Mouse (Mus musculus) midbrain, embryonic 11.5 days (tissue): ENCODE results near the gene Pex26. TPM values are rescaled to one million over a fixed set of nuclear protein-coding genes. Genes with fewer than 3 reads are reported as not detected.

Experiments used
- ATAC-seq: fragments of 200-750 bp; cut with Nextera tagmentation; 2 replicates; pipeline ENCODE4 v1.8.0; 2017; ENCODE audit warnings: moderate TSS enrichment, moderate library complexity; ENCODE audit not compliant: low FRiP score
- DNase-seq: peaks from one replicate; pipeline ENCODE4 v3.0.0; 2015; ENCODE audit warnings: low spot score; ENCODE audit errors: missing footprints
- H3K27ac ChIP-seq: fragments of 300-500 bp; sonication (generic); 2 replicates; pipeline ENCODE4 v1.5.1; 2014; ENCODE audit warnings: low read depth, low read length
- H3K27me3 ChIP-seq: fragments of 300-500 bp; sonication (generic); 2 replicates; pipeline ENCODE4 v1.6.1; 2014; ENCODE audit warnings: mild to moderate bottlenecking, low read length, moderate library complexity, mixed read lengths; ENCODE audit not compliant: control insufficient read depth, insufficient read depth
- H3K36me3 ChIP-seq: fragments of 300-500 bp; sonication (generic); 2 replicates; pipeline ENCODE4 v1.6.1; 2014; ENCODE audit warnings: mild to moderate bottlenecking, low read length, moderate library complexity, mixed read lengths; ENCODE audit not compliant: control insufficient read depth, insufficient read depth
- H3K4me1 ChIP-seq: fragments of 300-500 bp; sonication (generic); 2 replicates; pipeline ENCODE4 v1.6.1; 2014; ENCODE audit warnings: low read length; ENCODE audit not compliant: control insufficient read depth, insufficient read depth
- H3K4me2 ChIP-seq: fragments of 300-500 bp; sonication (generic); 2 replicates; pipeline ENCODE4 v1.6.1; 2014; ENCODE audit warnings: mild to moderate bottlenecking, moderate library complexity
- H3K4me3 ChIP-seq: fragments of 300-500 bp; sonication (generic); 2 replicates; pipeline ENCODE4 v1.5.1; 2014; ENCODE audit warnings: low read depth, low read length
- H3K9ac ChIP-seq: fragments of 300-500 bp; sonication (generic); 2 replicates; pipeline ENCODE4 v1.6.1; 2014; ENCODE audit warnings: low read length
- H3K9me3 ChIP-seq: fragments of 300-500 bp; sonication (generic); 2 replicates; pipeline ENCODE4 v1.6.1; 2016; ENCODE audit warnings: low read length; ENCODE audit not compliant: control insufficient read depth
- WGBS: fragments of 180-500 bp; shearing (Covaris S2); extraction: QIAGEN DNeasy Blood & Tissue Kit; methylation state at CpG from one replicate; pipeline ENCODE4 v1.1.7; 2014; 5-methylcytosine and 5-hydroxymethylcytosine counted together
- polyA plus RNA-seq: library from polyadenylated mRNA; unstranded; fragments of >200 nt; fragmentation: Nextera tagmentation; extraction: Ambion mirVana; gene quantifications from 2 replicates; pipeline ENCODE4 v1.2.1, GENCODE M21; 2014

The Pex26 gene
- polyA plus RNA-seq = 5.7 and 5.8 TPM in 2 replicates

- Histone ChIP-seq H3K36me3 (no peaks in the 10 kb centered on the region), H3K27me3 (no peaks in the 10 kb centered on the region), H3K4me2 (peak within 1 kb of the TSS; percentile 88), H3K4me3 (peak within 1 kb of the TSS; percentile 61), H3K9me3 (no peaks in the 10 kb centered on the region), H3K9ac (peak within 1 kb of the TSS; percentile 65), H3K4me1 (peaks cover 7% of the 10 kb centered on the region; the same call in 1 of the 2 replicates), H3K27ac (peak within 1 kb of the TSS; percentile 36; the same call in 1 of the 2 replicates)
- 1% methylated on average over 32 of the region's 32 CpGs for WGBS
- ATAC-seq = peak; percentile 92
- peak; percentile 100 for DNase-seq
Observed at GRCm38 (mm10) chr6:121183414-121184173, at the start of gene Pex26. Gene Pex26 (plus strand): TSS chr6:121183667.

- Histone ChIP-seq H3K4me2 (no peak overlapping the region), H3K27me3 (peaks cover 10% of the 10 kb centered on the region; the same call in 1 of the 2 replicates), H3K36me3 (no peaks in the 10 kb centered on the region), H3K9me3 (no peaks in the 10 kb centered on the region), H3K4me1 (peaks cover 13% of the 10 kb centered on the region), H3K27ac (no peak overlapping the region), H3K4me3 (no peak overlapping the region), H3K9ac (no peak overlapping the region)
- 21% methylated on average over 3 of the region's 3 CpGs for WGBS
- no peak for DNase-seq
- no peak for ATAC-seq
Observed at GRCm38 (mm10) chr6:121134249-121134648, 49.2 kb upstream of the Pex26 start.

- DNase-seq (peak; percentile 84), ATAC-seq (no peak)
- H3K36me3 ChIP-seq = no peaks in the 10 kb centered on the region
- H3K27ac ChIP-seq = no peak overlapping the region
- H3K9me3 ChIP-seq = no peaks in the 10 kb centered on the region
- H3K9ac ChIP-seq = no peak overlapping the region
- no peak overlapping the region for H3K4me2 ChIP-seq
- peaks cover 8% of the 10 kb centered on the region for H3K4me1 ChIP-seq
- WGBS = 57% methylated on average over 5 of the region's 5 CpGs
- H3K4me3 ChIP-seq = no peak overlapping the region
- H3K27me3 ChIP-seq = peaks cover 6% of the 10 kb centered on the region; the same call in 1 of the 2 replicates
Observed at GRCm38 (mm10) chr6:121134884-121135283, 48.6 kb upstream of the Pex26 start.

- no peak overlapping the region for H3K27ac ChIP-seq
- no peaks in the 10 kb centered on the region for H3K9me3 ChIP-seq
- H3K36me3 ChIP-seq = no peaks in the 10 kb centered on the region
- H3K4me3 ChIP-seq = no peak overlapping the region
- H3K4me1 ChIP-seq = no peaks in the 10 kb centered on the region
- 72% methylated on average over 6 of the region's 6 CpGs for WGBS
- H3K9ac ChIP-seq = no peak overlapping the region
- ATAC-seq (no peak), DNase-seq (no peak)
- no peak overlapping the region for H3K4me2 ChIP-seq
- no peaks in the 10 kb centered on the region for H3K27me3 ChIP-seq
Observed at GRCm38 (mm10) chr6:121137222-121137621, 46.2 kb upstream of the Pex26 start.

GRCm38 (mm10) chr6:121138338-121139040 lies 45.0 kb upstream of the Pex26 start:
- no peak overlapping the region for H3K27ac ChIP-seq
- no peak for DNase-seq
- H3K4me3 ChIP-seq = no peak overlapping the region
- no peaks in the 10 kb centered on the region for H3K27me3 ChIP-seq
- no peaks in the 10 kb centered on the region for H3K9me3 ChIP-seq
- H3K4me2 ChIP-seq = no peak overlapping the region
- ATAC-seq = no peak
- no peaks in the 10 kb centered on the region for H3K4me1 ChIP-seq
- H3K36me3 ChIP-seq = no peaks in the 10 kb centered on the region
- H3K9ac ChIP-seq = no peak overlapping the region
- 88% methylated on average over 12 of the region's 12 CpGs for WGBS

- DNase-seq (no peak), ATAC-seq (no peak)
- H3K4me2 ChIP-seq = no peak overlapping the region
- no peak overlapping the region for H3K9ac ChIP-seq
- H3K9me3 ChIP-seq = no peaks in the 10 kb centered on the region
- WGBS = 95% methylated on average over 1 of the region's 1 CpGs
- no peaks in the 10 kb centered on the region for H3K27me3 ChIP-seq
- H3K36me3 ChIP-seq = no peaks in the 10 kb centered on the region
- no peak overlapping the region for H3K27ac ChIP-seq
- H3K4me1 ChIP-seq = no peaks in the 10 kb centered on the region
- no peak overlapping the region for H3K4me3 ChIP-seq
Observed at GRCm38 (mm10) chr6:121139271-121139670, 44.2 kb upstream of the Pex26 start.

- ATAC-seq (no peak), DNase-seq (no peak)
- Histone ChIP-seq H3K27me3 (no peaks in the 10 kb centered on the region), H3K4me3 (no peak overlapping the region), H3K27ac (no peak overlapping the region), H3K9me3 (no peaks in the 10 kb centered on the region), H3K36me3 (no peaks in the 10 kb centered on the region), H3K9ac (no peak overlapping the region), H3K4me1 (peaks cover 16% of the 10 kb centered on the region), H3K4me2 (no peak overlapping the region)
- WGBS = 89% methylated on average over 7 of the region's 7 CpGs
Observed at GRCm38 (mm10) chr6:121142298-121142697, 41.2 kb upstream of the Pex26 start.

- no peak overlapping the region for H3K4me3 ChIP-seq
- H3K9ac ChIP-seq = no peak overlapping the region
- WGBS = 85% methylated on average over 8 of the region's 8 CpGs
- H3K4me2 ChIP-seq = no peak overlapping the region
- DNase-seq (no peak), ATAC-seq (no peak)
- H3K36me3 ChIP-seq = no peaks in the 10 kb centered on the region
- no peaks in the 10 kb centered on the region for H3K27me3 ChIP-seq
- no peaks in the 10 kb centered on the region for H3K9me3 ChIP-seq
- no peak overlapping the region for H3K27ac ChIP-seq
- peaks cover 16% of the 10 kb centered on the region for H3K4me1 ChIP-seq
Observed at GRCm38 (mm10) chr6:121143439-121143838, 40.0 kb upstream of the Pex26 start.

GRCm38 (mm10) chr6:121144066-121144465 lies 39.4 kb upstream of the Pex26 start:
- H3K9me3 ChIP-seq = no peaks in the 10 kb centered on the region
- H3K4me1 ChIP-seq = peaks cover 16% of the 10 kb centered on the region
- WGBS = 66% methylated on average over 4 of the region's 4 CpGs
- H3K27me3 ChIP-seq = no peaks in the 10 kb centered on the region
- DNase-seq (no peak), ATAC-seq (no peak)
- H3K4me2 ChIP-seq = no peak overlapping the region
- no peak overlapping the region for H3K9ac ChIP-seq
- no peak overlapping the region for H3K27ac ChIP-seq
- H3K36me3 ChIP-seq = no peaks in the 10 kb centered on the region
- H3K4me3 ChIP-seq = no peak overlapping the region
